Mouse (Mus musculus) T-helper 17 cell (primary cell): ENCODE measurements around the gene Prodh2.
"Not testable (repeated sequence)": the region's sequence is repeated elsewhere in the genome, so short reads cannot be mapped to it uniquely, and the experiment has no call there.

ENCODE experiments used
- in situ Hi-C, 2 experiments: fragments of 300-600 bp; cut with MboI, MseI; formaldehyde crosslinking; loops; 1 replicate in 1 of 2; 2 replicates in 1 of 2; pipeline ENCODE4 v1.15.1; 2025; ENCODE audit warnings: high pct_unique_total_duplicates in 2 of 2

Prodh2 gene

DNA sequence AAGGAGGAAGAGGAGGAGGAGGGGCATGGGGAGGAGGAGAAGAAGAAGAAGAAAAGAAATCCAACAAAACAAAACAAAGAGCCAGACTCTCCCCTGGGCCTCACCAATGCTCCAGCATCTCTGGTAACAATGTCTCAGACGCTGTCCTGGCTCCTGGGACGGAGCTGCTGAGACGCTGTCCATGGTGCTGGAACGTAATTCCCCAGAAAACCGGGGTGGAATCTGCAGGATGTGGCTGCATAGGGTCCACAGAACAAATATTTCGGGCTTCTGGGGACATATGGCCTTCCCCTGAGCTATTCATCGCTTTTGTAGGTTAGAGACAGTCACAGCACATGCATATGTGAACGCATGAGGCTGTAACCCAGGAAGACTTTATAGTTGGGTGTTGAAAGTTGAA, 9.2 kb upstream of the Prodh2 start:
- in situ Hi-C loops = loop anchor here in 1 of 2 experiments (5.0 kb wide), 1 partner anchor 107 kb away; no protein-coding TSS in a partner anchor

DNA sequence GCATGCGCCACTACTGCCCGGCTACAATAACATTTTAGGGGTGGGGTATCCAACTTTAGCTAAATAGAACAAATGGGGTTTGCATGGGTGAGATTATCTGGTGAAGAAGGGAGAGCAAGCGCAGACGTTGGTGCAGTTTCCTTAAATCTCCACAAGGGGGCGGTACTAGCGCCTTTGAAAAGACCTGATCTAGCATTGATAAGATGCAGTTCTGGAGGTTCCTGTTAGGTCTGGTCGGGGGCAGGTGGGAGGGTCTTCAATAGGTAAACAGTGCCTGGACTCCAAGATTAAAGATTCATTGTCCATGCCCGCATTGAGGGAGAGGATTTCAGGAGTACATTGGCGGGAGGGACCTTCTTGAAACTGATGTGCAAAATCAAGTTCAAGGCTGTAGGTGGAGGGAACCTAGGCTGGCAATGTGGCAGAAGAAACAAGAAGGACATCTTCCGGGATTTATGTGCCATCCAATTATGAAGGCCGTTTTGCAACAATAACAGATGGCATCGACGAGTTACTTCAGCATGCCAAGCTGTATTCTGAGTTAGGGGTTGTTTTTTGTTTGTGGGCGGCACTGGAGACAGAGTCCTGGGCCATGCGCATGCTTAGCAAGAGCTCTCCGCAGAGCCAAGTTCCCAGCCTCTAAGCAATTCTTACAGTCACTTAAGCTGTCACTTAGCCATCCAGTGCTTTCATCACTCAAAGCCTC, 3.0 kb upstream of the Prodh2 start:
- in situ Hi-C loops = no loop called here

DNA sequence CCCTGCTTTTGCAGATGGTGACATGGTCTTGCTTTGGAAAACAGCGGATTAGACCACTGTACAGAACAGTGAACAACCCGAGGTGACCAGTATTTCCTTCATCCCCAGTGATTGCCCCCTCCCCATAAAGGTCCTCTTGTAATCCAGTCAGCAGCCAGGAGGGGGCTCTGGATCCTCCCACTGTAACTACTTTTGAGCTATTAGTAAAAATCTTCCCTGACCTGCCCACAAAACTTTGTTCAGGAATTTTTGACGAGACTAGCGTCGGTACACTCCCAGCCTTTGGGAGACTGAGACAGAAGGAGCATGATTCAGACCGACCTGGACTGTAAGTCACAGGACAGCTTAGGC, 2.5 kb upstream of the Prodh2 start:
- in situ Hi-C loops = no loop called here

GRCm38 (mm10) chr7:30492765-30493164, 657 bp upstream of the Prodh2 start:
- in situ Hi-C loops = no loop called here

- in situ Hi-C loops = loop anchor here in 1 of 2 experiments (5.0 kb wide), 1 partner anchor 122 kb away; no protein-coding TSS in a partner anchor
Measured at GRCm38 (mm10) chr7:30495506-30496042, 2.2 kb downstream of the Prodh2 start.

DNA sequence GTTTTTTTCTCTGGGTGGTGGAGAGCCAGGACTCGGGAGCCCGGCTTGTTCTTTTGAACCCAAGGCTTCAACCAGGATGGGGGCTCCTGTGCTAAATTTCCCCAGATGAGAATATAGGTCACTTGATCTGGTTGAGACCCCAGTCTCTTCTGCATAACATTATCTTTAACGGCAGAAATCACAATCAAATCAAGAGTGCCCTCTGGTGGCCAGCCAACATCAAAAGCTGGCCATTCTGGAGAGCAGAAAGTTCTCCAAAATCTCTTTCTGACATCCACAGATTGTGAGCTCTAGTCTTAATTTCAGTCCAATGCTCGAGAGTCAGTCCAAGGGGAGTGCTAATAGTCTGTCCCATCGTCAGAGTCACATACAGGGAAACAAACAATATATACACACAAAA, 7.7 kb downstream of the Prodh2 start:
- in situ Hi-C loops = not testable (repeated sequence)

GRCm38 (mm10) chr7:30508061-30508460, 14.6 kb downstream of the Prodh2 start:
- in situ Hi-C loops = no loop called here

DNA sequence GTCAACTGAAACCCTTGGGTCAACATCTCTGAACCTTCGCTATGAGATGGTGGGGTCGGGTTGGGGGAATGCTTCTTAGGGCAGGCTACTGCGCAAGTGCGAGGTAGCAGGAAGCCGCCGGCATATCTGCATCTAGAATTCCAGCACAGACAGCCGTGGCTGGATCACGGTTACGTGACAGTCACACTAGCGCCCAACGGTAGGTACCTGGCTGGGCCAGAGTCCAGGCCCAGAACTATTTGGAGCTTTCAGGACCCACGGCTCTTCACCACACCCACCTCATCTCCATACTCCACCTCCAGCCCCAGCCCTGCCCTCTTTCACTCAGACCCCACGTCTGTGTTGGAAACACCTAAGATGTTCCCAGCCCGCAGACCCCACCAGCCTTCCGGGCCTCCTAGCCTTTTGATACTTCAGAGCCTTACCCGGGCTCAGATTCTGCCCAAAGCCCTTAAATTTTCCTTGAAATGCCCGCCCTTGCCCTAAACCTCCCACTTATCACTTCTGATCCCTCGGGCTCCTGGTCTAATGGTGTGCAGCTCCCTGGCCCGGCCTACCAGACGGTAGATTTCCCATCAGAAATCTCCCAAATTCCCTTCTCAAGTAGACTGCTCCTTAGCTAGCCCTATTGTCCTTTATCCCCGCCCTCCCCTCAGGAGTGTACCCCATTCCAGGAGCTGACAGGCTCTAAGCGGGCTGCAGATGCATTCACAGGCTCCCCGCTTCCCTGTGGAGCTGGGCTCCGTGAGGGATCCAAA, 21.8 kb downstream of the Prodh2 start:
- in situ Hi-C loops = no loop called here

GRCm38 (mm10) chr7:30518325-30518724, 24.9 kb downstream of the Prodh2 start:
- in situ Hi-C loops = no loop called here

- in situ Hi-C loops = no loop called here
Measured at GRCm38 (mm10) chr7:30520396-30520795, 27.0 kb downstream of the Prodh2 start.

DNA sequence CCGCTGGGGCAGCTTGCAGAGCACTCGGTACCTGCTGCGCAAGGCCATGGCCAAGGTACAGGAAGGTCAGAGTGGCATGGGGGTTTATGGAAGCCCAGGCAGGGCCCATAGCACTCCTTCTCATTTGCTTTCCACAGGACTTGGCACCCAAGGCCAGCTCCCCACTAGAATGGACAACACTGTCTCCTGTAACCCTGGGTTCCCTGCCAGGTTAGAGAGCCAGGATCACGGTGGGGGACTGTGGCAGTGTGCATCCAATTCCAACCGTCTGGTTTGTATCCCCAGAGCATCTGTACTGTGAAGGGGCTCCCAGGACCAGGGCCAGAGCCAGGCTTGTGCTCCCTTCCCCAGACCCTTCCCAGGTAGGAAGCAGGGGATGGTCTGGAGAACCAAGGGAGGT, 27.4 kb downstream of the Prodh2 start:
- in situ Hi-C loops = no loop called here

DNA sequence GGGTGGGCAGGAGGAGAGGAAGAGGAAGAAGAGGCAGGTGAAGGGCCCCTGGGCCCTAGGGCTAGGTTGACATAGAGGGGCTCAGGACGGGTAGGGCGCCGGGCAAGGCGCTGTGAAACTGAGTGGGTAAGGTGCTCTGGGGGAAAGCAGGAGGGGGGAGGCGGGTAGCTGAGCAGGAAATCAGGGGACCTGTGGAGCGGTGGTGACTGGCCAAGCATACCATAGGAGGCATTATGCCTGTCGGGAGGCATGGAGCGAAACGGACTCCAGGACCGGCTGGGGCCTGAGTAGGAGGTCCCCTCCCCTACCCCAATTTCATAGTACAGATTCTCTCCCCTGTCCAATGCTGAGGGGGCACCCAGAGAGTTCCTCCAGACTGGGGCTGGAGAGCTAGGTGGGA, 29.4 kb downstream of the Prodh2 start:
- in situ Hi-C loops = no loop called here

DNA sequence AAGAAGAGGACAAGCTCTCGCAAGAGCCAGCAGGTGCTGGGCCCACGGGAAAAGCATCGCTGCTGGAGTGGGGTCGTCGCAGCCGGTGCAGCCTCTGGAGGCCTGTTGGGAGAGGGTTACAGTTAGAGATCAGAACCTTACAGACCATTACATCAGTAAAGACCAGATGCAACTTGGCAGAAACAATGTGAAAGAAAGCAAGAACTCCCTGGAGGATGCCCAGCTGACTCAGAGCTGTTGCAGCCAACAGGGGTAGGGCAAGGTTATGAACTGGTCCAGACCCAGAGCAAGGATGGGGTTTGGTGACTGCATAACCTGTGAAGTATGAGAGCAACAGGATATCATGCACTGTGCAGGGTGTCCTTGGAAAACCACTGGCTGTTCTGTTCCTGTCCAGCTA, 31.1 kb downstream of the Prodh2 start:
- in situ Hi-C loops = no loop called here

GRCm38 (mm10) chr7:30525954-30526353, 32.5 kb downstream of the Prodh2 start:
- in situ Hi-C loops = no loop called here

- in situ Hi-C loops = no loop called here
Measured at GRCm38 (mm10) chr7:30526399-30526798, 33.0 kb downstream of the Prodh2 start.

DNA sequence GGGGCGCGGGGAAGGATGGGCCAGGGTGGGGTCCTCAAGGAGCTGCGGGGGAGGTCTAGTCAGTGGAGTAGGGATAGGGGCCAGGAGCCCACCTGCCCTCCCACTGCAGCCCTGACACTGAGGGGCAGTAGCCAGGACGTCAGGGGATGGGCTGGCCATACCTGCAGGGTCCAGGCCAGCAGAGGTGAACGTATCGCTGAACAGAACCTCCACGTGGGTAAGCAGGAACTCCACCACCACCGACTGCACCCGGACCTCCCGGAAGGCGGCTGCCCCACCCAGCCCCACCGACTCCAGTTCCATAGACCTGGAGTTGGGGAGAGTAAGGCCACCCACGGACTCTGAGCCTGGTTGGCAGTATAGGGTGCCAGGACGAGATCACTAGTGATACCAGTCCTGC, 33.6 kb downstream of the Prodh2 start:
- in situ Hi-C loops = no loop called here

- in situ Hi-C loops = no loop called here
Measured at GRCm38 (mm10) chr7:30531291-30531815, 37.9 kb downstream of the Prodh2 start.

DNA sequence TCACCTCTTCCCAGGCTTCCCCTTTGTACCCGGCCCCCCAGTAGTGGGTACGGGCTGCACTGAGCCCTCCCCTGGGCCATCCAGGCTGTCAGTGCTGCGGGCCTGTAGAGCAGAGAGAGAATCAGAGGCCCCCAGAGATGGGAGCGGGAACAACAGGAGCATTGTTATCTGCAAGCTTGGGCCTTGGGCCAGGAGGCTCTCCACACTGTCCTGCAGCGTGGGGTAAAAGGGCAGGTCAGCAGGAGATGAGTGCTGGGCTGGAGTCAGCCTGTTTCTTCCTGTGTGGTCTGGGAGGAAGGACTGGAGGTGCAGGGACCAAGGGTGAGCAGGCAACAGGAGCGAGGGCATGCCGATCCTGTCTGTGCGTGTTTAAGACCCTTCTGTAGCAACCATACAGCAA, 39.5 kb downstream of the Prodh2 start:
- in situ Hi-C loops = no loop called here

DNA sequence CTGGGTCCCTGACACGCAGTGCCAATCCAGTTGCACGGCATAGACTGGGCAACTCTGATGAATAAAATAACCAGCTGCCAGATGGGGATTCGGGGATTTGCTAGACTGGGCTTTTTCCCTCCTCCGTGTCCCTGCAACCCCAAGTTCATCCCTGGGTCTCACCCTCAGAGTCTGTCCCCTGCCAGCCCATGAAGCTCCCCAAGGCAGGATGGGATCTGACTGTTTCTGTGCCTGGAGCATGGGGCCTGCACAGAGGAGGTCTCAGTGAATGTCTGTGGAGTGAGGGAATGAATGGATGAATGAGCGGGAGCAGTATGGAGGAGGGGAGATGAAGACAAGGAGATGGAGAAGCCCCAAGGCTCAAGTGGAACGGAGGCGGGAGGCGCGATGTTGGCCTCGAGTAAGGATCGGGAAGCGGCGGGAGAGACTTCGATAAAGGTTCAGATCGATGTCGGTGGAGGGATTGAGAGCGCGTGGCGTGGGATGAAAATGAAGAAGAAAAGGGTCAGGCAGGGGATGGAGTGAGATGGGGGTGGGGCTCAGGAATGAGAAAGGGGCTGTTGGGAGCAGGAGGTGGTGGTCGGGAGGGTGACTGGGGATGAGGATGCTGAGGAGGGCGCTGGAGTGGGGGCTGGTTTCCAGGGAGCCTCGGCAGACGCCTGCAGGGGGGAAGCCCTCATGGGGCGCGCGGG, 40.7 kb downstream of the Prodh2 start:
- in situ Hi-C loops = no loop called here

DNA sequence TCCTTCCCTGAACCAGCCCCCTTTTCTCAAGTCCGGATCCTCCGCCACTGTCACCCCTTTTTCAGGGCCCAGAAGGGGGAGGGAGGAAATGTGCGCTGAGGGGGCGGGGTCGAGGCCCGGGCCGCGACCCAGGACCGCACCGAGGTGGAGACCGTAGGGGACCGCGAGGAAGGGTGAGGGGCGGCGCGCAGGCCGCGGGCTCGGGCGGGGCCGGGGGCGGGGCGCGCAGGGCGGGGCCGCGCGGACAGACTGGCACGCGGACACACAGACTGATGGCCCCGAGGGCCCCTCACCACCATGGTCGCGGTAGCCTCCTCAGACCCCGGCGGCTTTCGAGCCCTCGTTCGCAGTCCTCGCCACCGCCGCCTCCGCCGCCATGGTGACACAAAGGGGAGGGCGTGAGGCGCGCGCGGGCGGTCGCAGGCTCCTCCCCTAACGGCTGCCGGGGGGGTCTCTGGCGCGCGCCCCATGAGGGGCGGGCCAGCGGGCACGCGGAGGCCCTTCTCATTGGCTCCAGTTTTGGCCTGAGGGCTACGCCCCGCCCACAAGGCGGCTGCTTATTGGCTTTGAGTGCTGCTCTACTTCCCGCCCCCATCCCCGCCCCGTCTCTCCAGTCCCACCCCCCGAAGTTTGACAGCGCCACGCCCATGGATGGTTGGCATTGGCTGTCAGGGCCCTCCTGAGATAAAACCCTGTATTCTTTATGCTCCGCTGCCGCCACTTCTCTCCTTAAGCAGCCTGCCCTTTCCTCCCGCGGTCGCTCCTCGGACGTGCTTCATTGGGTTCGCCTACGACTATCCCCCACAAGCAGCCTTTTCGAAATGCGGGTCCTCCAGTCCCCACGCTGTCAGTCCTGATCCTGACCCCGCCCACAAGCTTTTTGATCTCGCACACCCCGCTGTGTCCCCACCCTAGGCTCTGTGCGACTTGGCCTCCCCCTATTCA, 41.5 kb downstream of the Prodh2 start, which contains the start of gene Arhgap33:
Arhgap33 (minus strand) TSS at position 428 of the 945 bp plus-strand sequence.
- in situ Hi-C loops = no loop called here

- in situ Hi-C loops = no loop called here
Measured at GRCm38 (mm10) chr7:30540572-30540971, 47.1 kb downstream of the Prodh2 start.
